Mouse (Mus musculus) liver, embryonic 14.5 days (tissue): ENCODE data around the gene Skp1a.

ENCODE experiments used
- CTCF ChIP-seq: IDR thresholded peaks from 2 replicates; pipeline ENCODE4 v1.5.1; 2016; ENCODE audit warnings: antibody characterized with exemption, low read depth, control low read depth
- EP300 ChIP-seq: IDR thresholded peaks from 2 replicates; pipeline ENCODE4 v1.6.1; 2016; ENCODE audit warnings: antibody characterized with exemption, low read depth

- TF ChIP-seq CTCF (no peak), EP300 (no peak)
These were observed 60.6 kb downstream of the Skp1a start for GRCm38 (mm10) chr11:52292346-52292745.
